Comparison of ENCODE assay signal across 9 mouse cellular contexts in the genomic region with DNA sequence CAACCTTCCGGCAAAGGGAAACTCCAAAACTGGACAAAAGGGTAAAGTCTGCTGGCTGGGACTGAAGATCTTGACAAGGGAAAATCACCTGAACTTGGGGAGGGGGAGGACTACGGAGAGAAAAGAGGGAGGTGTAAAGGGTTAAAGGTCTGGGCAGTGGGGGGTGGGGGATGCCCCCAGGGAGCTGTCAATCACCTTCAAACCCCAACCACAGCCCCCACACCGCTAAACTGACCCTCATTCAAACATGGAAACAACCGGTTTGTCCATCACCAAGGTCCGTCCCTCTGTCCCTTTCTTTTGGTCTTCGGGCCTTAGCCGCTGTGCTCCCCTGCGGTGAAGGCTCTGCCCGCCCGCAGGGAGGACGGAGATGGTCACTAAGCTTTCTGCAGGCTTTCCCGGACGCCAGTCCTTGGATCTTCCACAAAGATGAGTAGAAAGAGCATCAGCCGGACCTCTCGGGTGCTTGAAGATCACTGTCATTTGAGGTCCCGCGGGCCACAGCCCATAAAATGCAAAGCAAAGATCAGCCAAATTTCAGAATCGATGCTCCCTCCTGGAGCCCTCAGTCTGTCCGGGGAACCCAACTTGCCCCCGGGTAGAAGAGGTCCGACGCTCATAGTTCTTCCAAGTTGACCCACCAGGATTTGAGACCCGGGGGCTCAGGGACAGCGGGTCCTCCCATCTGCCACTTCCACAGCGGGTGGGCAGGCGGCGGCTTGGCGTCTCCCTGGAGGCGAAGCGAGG. TPM values are rescaled to one million over a fixed set of nuclear protein-coding genes. Genes with fewer than 3 reads are reported as not detected.
DNase-seq lines count a peak whose midpoint lies in the region; ATAC-seq lines count a peak whose summit lies in the region.
"Had no signal": no experiment of that assay in that cellular context is flagged by ENCODE, and none has a peak within 500 bp of the region (broad histone marks: within the 10 kb centered on the region; RNA-seq: fewer than 3 reads in every experiment).

No protein-coding gene starts in this region.

- no peak for DNase-seq in lung, postnatal 4 days
- peak; percentile 60 for DNase-seq in yolk sac, embryonic 10.5 days (ENCODE audit: low spot score)
- no peak for DNase-seq in adrenal gland, postnatal 4 days (ENCODE audit: low spot score in 2 of 2)
- no peak for DNase-seq in spleen, postnatal 36 days (ENCODE audit: low spot score in 2 of 2)
- DNase-seq in kidney, postnatal 10 days, result no peak
- DNase-seq: kidney, adult 9 months had no signal

- no peak overlapping the region for H3K9ac ChIP-seq in lung, embryonic 15.5 days
- H3K9ac ChIP-seq in forebrain, embryonic 16.5 days (replicated peaks; ENCODE audit: low read depth, low read length), result no peak overlapping the region
- no peak overlapping the region for H3K9ac ChIP-seq in liver, embryonic 12.5 days

- H3K4me1 ChIP-seq in lung, embryonic 15.5 days, result peaks cover 53% of the 10 kb centered on the region
- H3K4me1 ChIP-seq in forebrain, embryonic 16.5 days (replicated peaks; ENCODE audit: control insufficient read depth, insufficient read depth, low read length), result peaks cover 27% of the 10 kb centered on the region
- H3K4me1 ChIP-seq in liver, embryonic 12.5 days, result peaks cover 24% of the 10 kb centered on the region

- no peaks in the 10 kb centered on the region for H3K36me3 ChIP-seq in lung, embryonic 15.5 days
- H3K36me3 ChIP-seq in forebrain, embryonic 16.5 days (ENCODE audit: control insufficient read depth, insufficient read depth), result no peaks in the 10 kb centered on the region
- H3K36me3 ChIP-seq in liver, embryonic 12.5 days, result no peaks in the 10 kb centered on the region

- ATAC-seq in lung, embryonic 15.5 days (ENCODE audit: borderline replicate concordance, extremely low read depth, low FRiP score, low TSS enrichment), result no peak
- no peak for ATAC-seq in forebrain, embryonic 16.5 days
- no peak for ATAC-seq in liver, embryonic 12.5 days

- 8% methylated on average over 30 of the region's 30 CpGs for WGBS in lung, embryonic 15.5 days
- 4% methylated on average over 30 of the region's 30 CpGs for WGBS in forebrain, embryonic 16.5 days
- WGBS in liver, embryonic 12.5 days (ENCODE audit: insufficient replicate concordance), result 10% methylated on average over 30 of the region's 30 CpGs

- no peak overlapping the region for H3K27ac ChIP-seq in lung, embryonic 15.5 days
- no peak overlapping the region for H3K27ac ChIP-seq in forebrain, embryonic 16.5 days (ENCODE audit: low read length)
- no peak overlapping the region for H3K27ac ChIP-seq in liver, embryonic 12.5 days

- no peaks in the 10 kb centered on the region for H3K9me3 ChIP-seq in lung, embryonic 15.5 days
- H3K9me3 ChIP-seq in forebrain, embryonic 16.5 days (ENCODE audit: control insufficient read depth, low read length), result no peaks in the 10 kb centered on the region
- no peaks in the 10 kb centered on the region for H3K9me3 ChIP-seq in liver, embryonic 12.5 days (replicated peaks)

- H3K27me3 ChIP-seq in lung, embryonic 15.5 days, result peaks cover 89% of the 10 kb centered on the region
- peaks cover 50% of the 10 kb centered on the region for H3K27me3 ChIP-seq in forebrain, embryonic 16.5 days (replicated peaks; ENCODE audit: control insufficient read depth, insufficient read depth, low read length)
- H3K27me3 ChIP-seq in liver, embryonic 12.5 days (replicated peaks), result peaks cover 99% of the 10 kb centered on the region

- H3K4me3 ChIP-seq in lung, embryonic 15.5 days, result peak overlapping the region; percentile 72
- peak overlapping the region; percentile 70 for H3K4me3 ChIP-seq in forebrain, embryonic 16.5 days (replicated peaks; ENCODE audit: low read length)
- H3K4me3 ChIP-seq in liver, embryonic 12.5 days, result peak overlapping the region; percentile 63

- peak overlapping the region; percentile 97 for H3K4me2 ChIP-seq in lung, embryonic 15.5 days
- H3K4me2 ChIP-seq in forebrain, embryonic 16.5 days (ENCODE audit: low read length), result peak overlapping the region; percentile 77
- H3K4me2 ChIP-seq in liver, embryonic 12.5 days, result peak overlapping the region; percentile 87

RNA-seq across cellular contexts. Expression of gene Epop, which starts 1.8 kb away (rescaled TPM):
- 4.3 and 4.4 TPM in 2 replicates for polyA plus RNA-seq in lung, embryonic 15.5 days (2015; fragmentation: Nextera tagmentation; extraction: Ambion mirVana)
- polyA plus RNA-seq in forebrain, embryonic 16.5 days (2015; fragmentation: Nextera tagmentation; extraction: Ambion mirVana), result 2.1 and 2.6 TPM in 2 replicates
- 3.6 and 4.1 TPM in 2 replicates for polyA plus RNA-seq in liver, embryonic 12.5 days (2016; fragmentation: Nextera tagmentation; extraction: Ambion mirVana)
- 1 to 10 TPM; 4.2 to 4.7 TPM for total RNA-seq in adrenal gland, postnatal 4 days (2021)

RNA-seq across cellular contexts. Expression of gene Mllt6, which starts 35.5 kb away (rescaled TPM):
- polyA plus RNA-seq in lung, embryonic 15.5 days (2015; fragmentation: Nextera tagmentation; extraction: Ambion mirVana), result 3.2 and 3.3 TPM in 2 replicates
- polyA plus RNA-seq in forebrain, embryonic 16.5 days (2015; fragmentation: Nextera tagmentation; extraction: Ambion mirVana), result 4.2 and 5.1 TPM in 2 replicates
- 0.32 and 0.33 TPM in 2 replicates for polyA plus RNA-seq in liver, embryonic 12.5 days (2016; fragmentation: Nextera tagmentation; extraction: Ambion mirVana)
- 10 to 100 TPM; 49.0 to 59.7 TPM for total RNA-seq in adrenal gland, postnatal 4 days (2021)

RNA-seq across cellular contexts. Expression of gene Srcin1, which starts 51.7 kb away (rescaled TPM):
- polyA plus RNA-seq in lung, embryonic 15.5 days (2015; fragmentation: Nextera tagmentation; extraction: Ambion mirVana), result 0.53 and 0.87 TPM in 2 replicates
- 7.0 and 9.9 TPM in 2 replicates for polyA plus RNA-seq in forebrain, embryonic 16.5 days (2015; fragmentation: Nextera tagmentation; extraction: Ambion mirVana)
- 0.01 and 0.10 TPM in 2 replicates for polyA plus RNA-seq in liver, embryonic 12.5 days (2016; fragmentation: Nextera tagmentation; extraction: Ambion mirVana)
- 10 to 100 TPM; 12.0 to 14.3 TPM for total RNA-seq in adrenal gland, postnatal 4 days (2021)

RNA-seq across cellular contexts. Expression of gene Cisd3, which starts 57.9 kb away (rescaled TPM):
- polyA plus RNA-seq in lung, embryonic 15.5 days (2015; fragmentation: Nextera tagmentation; extraction: Ambion mirVana), result 44.1 and 45.5 TPM in 2 replicates
- polyA plus RNA-seq in forebrain, embryonic 16.5 days (2015; fragmentation: Nextera tagmentation; extraction: Ambion mirVana), result 14.6 and 15.4 TPM in 2 replicates
- polyA plus RNA-seq in liver, embryonic 12.5 days (2016; fragmentation: Nextera tagmentation; extraction: Ambion mirVana), result 12.6 and 14.7 TPM in 2 replicates
- total RNA-seq in adrenal gland, postnatal 4 days (2021), result 100 to 1,000 TPM; 105 to 109 TPM
